Mouse (Mus musculus): ENCODE measurements at regions not wholly inside any gene's neighbourhood (a gene's known extent, or its start where the extent isn't known, plus 50 kb on each side); places are given as distances from the start of the nearest gene placed in this dataset.
"Not testable (repeated sequence)": the region's sequence is repeated elsewhere in the genome, so short reads cannot be mapped to it uniquely, and the experiment has no call there.

GRCm38 (mm10) chr4:22835381-22836123, 347.4 kb upstream of the Pou3f2 start:
- no peak overlapping the region for H3K4me3 ChIP-seq
- intact Hi-C loops (cut with DNase I), result no loop called here
- no peak overlapping the region for H3K9ac ChIP-seq (ENCODE audit: low read depth, low read length)
- H3K79me2 ChIP-seq (replicated peaks; ENCODE audit: control insufficient read depth, insufficient read depth, low read length), result no peaks in the 10 kb centered on the region
- no peaks in the 10 kb centered on the region for H3K27me3 ChIP-seq (ENCODE audit: control insufficient read depth, insufficient read depth, low read length)
- no peaks in the 10 kb centered on the region for H3K4me1 ChIP-seq (ENCODE audit: control insufficient read depth, insufficient read depth, low read length)
- H3K27ac ChIP-seq, result no peak overlapping the region
- no peaks in the 10 kb centered on the region for H3K36me3 ChIP-seq (ENCODE audit: control insufficient read depth, insufficient read depth, low read length)
- DNase-seq, result no peak
- no peak for TF ChIP-seq POLR2A (IDR thresholded peaks at IDR 0.05; ENCODE audit: insufficient read depth, low read depth, low read length)
- TF ChIP-seq CTCF (IDR thresholded peaks at IDR 0.05), result no peak
- TF ChIP-seq EP300 (IDR thresholded peaks at IDR 0.05; ENCODE audit: insufficient read depth, low read depth, low read length), result no peak
- 20% methylated on average over 9 of the region's 9 CpGs for WGBS

- H3K4me1 ChIP-seq (ENCODE audit: control insufficient read depth, insufficient read depth, low read length), result no peaks in the 10 kb centered on the region
- H3K36me3 ChIP-seq (ENCODE audit: control insufficient read depth, insufficient read depth, low read length), result no peaks in the 10 kb centered on the region
- no peak overlapping the region for H3K4me3 ChIP-seq
- intact Hi-C loops (cut with DNase I), result no loop called here
- TF ChIP-seq POLR2A (IDR thresholded peaks at IDR 0.05; ENCODE audit: insufficient read depth, low read depth, low read length) (no peak), CTCF (IDR thresholded peaks at IDR 0.05) (no peak), EP300 (IDR thresholded peaks at IDR 0.05; ENCODE audit: insufficient read depth, low read depth, low read length) (no peak)
- H3K79me2 ChIP-seq (replicated peaks; ENCODE audit: control insufficient read depth, insufficient read depth, low read length), result no peaks in the 10 kb centered on the region
- WGBS, result 72% methylated on average over 1 of the region's 1 CpGs
- no peaks in the 10 kb centered on the region for H3K27me3 ChIP-seq (ENCODE audit: control insufficient read depth, insufficient read depth, low read length)
- no peak overlapping the region for H3K9ac ChIP-seq (ENCODE audit: low read depth, low read length)
- H3K27ac ChIP-seq, result no peak overlapping the region
- DNase-seq, result no peak
These were observed 345.8 kb upstream of the Pou3f2 start for GRCm38 (mm10) chr4:22833851-22834440.

GRCm38 (mm10) chr4:22803665-22804064, 315.5 kb upstream of the Pou3f2 start:
- 38% methylated on average over 3 of the region's 3 CpGs for WGBS
- H3K27me3 ChIP-seq (ENCODE audit: control insufficient read depth, insufficient read depth, low read length), result no peaks in the 10 kb centered on the region
- no peaks in the 10 kb centered on the region for H3K79me2 ChIP-seq (replicated peaks; ENCODE audit: control insufficient read depth, insufficient read depth, low read length)
- intact Hi-C loops (cut with DNase I), result no loop called here
- H3K27ac ChIP-seq, result no peak overlapping the region
- no peak overlapping the region for H3K4me3 ChIP-seq
- no peak for TF ChIP-seq POLR2A (IDR thresholded peaks at IDR 0.05; ENCODE audit: insufficient read depth, low read depth, low read length)
- TF ChIP-seq CTCF (IDR thresholded peaks at IDR 0.05), result no peak
- no peaks in the 10 kb centered on the region for H3K36me3 ChIP-seq (ENCODE audit: control insufficient read depth, insufficient read depth, low read length)
- H3K9ac ChIP-seq (ENCODE audit: low read depth, low read length), result no peak overlapping the region
- no peaks in the 10 kb centered on the region for H3K4me1 ChIP-seq (ENCODE audit: control insufficient read depth, insufficient read depth, low read length)
- DNase-seq, result no peak

GRCm38 (mm10) chr4:22792826-22793225, 304.7 kb upstream of the Pou3f2 start:
- Histone ChIP-seq H3K4me3 (no peak overlapping the region), H3K9ac (ENCODE audit: low read depth, low read length) (no peak overlapping the region), H3K79me2 (replicated peaks; ENCODE audit: control insufficient read depth, insufficient read depth, low read length) (no peaks in the 10 kb centered on the region), H3K27ac (no peak overlapping the region), H3K36me3 (ENCODE audit: control insufficient read depth, insufficient read depth, low read length) (no peaks in the 10 kb centered on the region), H3K4me1 (ENCODE audit: control insufficient read depth, insufficient read depth, low read length) (no peaks in the 10 kb centered on the region), H3K27me3 (ENCODE audit: control insufficient read depth, insufficient read depth, low read length) (no peaks in the 10 kb centered on the region)
- DNase-seq, result no peak
- intact Hi-C loops (cut with DNase I), result no loop called here
- WGBS, result 52% methylated on average over 1 of the region's 1 CpGs
- TF ChIP-seq EP300 (IDR thresholded peaks at IDR 0.05; ENCODE audit: insufficient read depth, low read depth, low read length), result no peak
- no peak for TF ChIP-seq POLR2A (IDR thresholded peaks at IDR 0.05; ENCODE audit: insufficient read depth, low read depth, low read length)
- no peak for TF ChIP-seq CTCF (IDR thresholded peaks at IDR 0.05)

GRCm38 (mm10) chr4:22787866-22788265, 299.7 kb upstream of the Pou3f2 start:
- Histone ChIP-seq H3K27me3 (ENCODE audit: control insufficient read depth, insufficient read depth, low read length) (no peaks in the 10 kb centered on the region), H3K27ac (no peak overlapping the region), H3K79me2 (replicated peaks; ENCODE audit: control insufficient read depth, insufficient read depth, low read length) (no peaks in the 10 kb centered on the region), H3K9ac (ENCODE audit: low read depth, low read length) (no peak overlapping the region), H3K4me1 (ENCODE audit: control insufficient read depth, insufficient read depth, low read length) (no peaks in the 10 kb centered on the region), H3K4me3 (no peak overlapping the region), H3K36me3 (ENCODE audit: control insufficient read depth, insufficient read depth, low read length) (no peaks in the 10 kb centered on the region)
- no peak for DNase-seq
- intact Hi-C loops (cut with DNase I), result no loop called here
- 68% methylated on average over 3 of the region's 3 CpGs for WGBS
- TF ChIP-seq EP300 (IDR thresholded peaks at IDR 0.05; ENCODE audit: insufficient read depth, low read depth, low read length) (no peak), POLR2A (IDR thresholded peaks at IDR 0.05; ENCODE audit: insufficient read depth, low read depth, low read length) (no peak), CTCF (IDR thresholded peaks at IDR 0.05) (no peak)

GRCm38 (mm10) chr4:22763026-22763425, 274.9 kb upstream of the Pou3f2 start:
- H3K27me3 ChIP-seq (ENCODE audit: control insufficient read depth, insufficient read depth, low read length); H3K4me1 ChIP-seq (ENCODE audit: control insufficient read depth, insufficient read depth, low read length); H3K4me3 ChIP-seq; DNase-seq; H3K9ac ChIP-seq (ENCODE audit: low read depth, low read length); H3K27ac ChIP-seq; H3K79me2 ChIP-seq (replicated peaks; ENCODE audit: control insufficient read depth, insufficient read depth, low read length); intact Hi-C loops (cut with DNase I); H3K36me3 ChIP-seq (ENCODE audit: control insufficient read depth, insufficient read depth, low read length): not testable (repeated sequence)
- WGBS, result 85% methylated on average over 4 of the region's 4 CpGs
